Mouse (Mus musculus) intestine, embryonic 15.5 days (tissue): ENCODE results near the gene Rbms3. TPM values are rescaled to one million over a fixed set of nuclear protein-coding genes. Genes with fewer than 3 reads are reported as not detected.

Experiments used
- ATAC-seq: fragments of 200-750 bp; cut with Nextera tagmentation; 2 replicates; pipeline ENCODE4 v1.8.0; 2017; ENCODE audit warnings: moderate TSS enrichment, moderate library complexity
- H3K27ac ChIP-seq: fragments of 300-500 bp; sonication (generic); 2 replicates; pipeline ENCODE4 v1.5.1; 2015; ENCODE audit warnings: mild to moderate bottlenecking, inconsistent platforms
- H3K27me3 ChIP-seq: fragments of 300-500 bp; sonication (generic); replicated peaks from 2 replicates; pipeline ENCODE4 v1.6.1; 2015; ENCODE audit warnings: inconsistent platforms
- H3K36me3 ChIP-seq: fragments of 300-500 bp; sonication (generic); 2 replicates; pipeline ENCODE4 v1.6.1; 2015; ENCODE audit warnings: inconsistent platforms
- H3K4me1 ChIP-seq: fragments of 300-500 bp; sonication (generic); replicated peaks from 2 replicates; pipeline ENCODE4 v1.6.1; 2015; ENCODE audit warnings: inconsistent platforms
- H3K4me2 ChIP-seq: fragments of 300-500 bp; sonication (generic); replicated peaks from 2 replicates; pipeline ENCODE4 v1.6.1; 2015; ENCODE audit warnings: mild to moderate bottlenecking, inconsistent platforms
- H3K4me3 ChIP-seq: fragments of 300-500 bp; sonication (generic); replicated peaks from 2 replicates; pipeline ENCODE4 v1.5.1; 2015; ENCODE audit warnings: inconsistent platforms
- H3K9ac ChIP-seq: fragments of 300-500 bp; sonication (generic); 2 replicates; pipeline ENCODE4 v1.6.1; 2015; ENCODE audit warnings: inconsistent platforms
- H3K9me3 ChIP-seq: fragments of 300-500 bp; sonication (generic); 2 replicates; pipeline ENCODE4 v1.6.1; 2016; ENCODE audit warnings: inconsistent platforms
- WGBS: fragments of 180-500 bp; shearing (Covaris S2); methylation state at CpG from one replicate; pipeline ENCODE4 v1.1.7; 2015; 5-methylcytosine and 5-hydroxymethylcytosine counted together
- polyA plus RNA-seq: library from polyadenylated mRNA; unstranded; fragments of >200 nt; fragmentation: Nextera tagmentation; extraction: Ambion mirVana; gene quantifications from 2 replicates; pipeline ENCODE4 v1.2.1, GENCODE M21; 2015

The Rbms3 gene
- polyA plus RNA-seq, 1 experiment from 2014 or later, result 53.0 TPM

DNA sequence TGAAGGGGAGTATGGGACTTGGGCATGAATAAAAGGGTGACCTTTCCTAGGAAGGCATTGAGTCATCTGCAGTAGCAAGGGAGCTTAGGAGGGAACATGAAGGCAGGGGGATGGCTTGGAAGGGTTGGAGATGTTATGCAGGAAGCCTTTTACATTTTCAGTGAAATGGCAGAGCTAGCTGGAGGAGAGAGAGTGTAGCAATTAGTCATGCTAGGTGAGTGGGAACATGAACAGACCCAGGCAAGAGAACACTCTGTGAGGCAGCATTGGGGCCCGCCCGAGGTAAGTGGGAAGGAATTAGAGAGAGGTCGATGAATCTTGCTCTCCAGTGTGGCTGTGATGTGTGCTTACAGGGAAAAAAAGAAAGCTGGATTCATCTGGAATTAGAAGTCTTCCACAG lies 477.8 kb downstream of the Rbms3 start:
- Histone ChIP-seq H3K36me3 (no peaks in the 10 kb centered on the region), H3K9ac (no peak overlapping the region), H3K4me1 (peaks cover 9% of the 10 kb centered on the region; the same call in 1 of the 2 replicates), H3K27ac (no peak overlapping the region), H3K27me3 (no peaks in the 10 kb centered on the region), H3K4me2 (no peak overlapping the region), H3K9me3 (no peaks in the 10 kb centered on the region), H3K4me3 (no peak overlapping the region)
- ATAC-seq, result no peak
- WGBS, result 76% methylated on average over 3 of the region's 3 CpGs

DNA sequence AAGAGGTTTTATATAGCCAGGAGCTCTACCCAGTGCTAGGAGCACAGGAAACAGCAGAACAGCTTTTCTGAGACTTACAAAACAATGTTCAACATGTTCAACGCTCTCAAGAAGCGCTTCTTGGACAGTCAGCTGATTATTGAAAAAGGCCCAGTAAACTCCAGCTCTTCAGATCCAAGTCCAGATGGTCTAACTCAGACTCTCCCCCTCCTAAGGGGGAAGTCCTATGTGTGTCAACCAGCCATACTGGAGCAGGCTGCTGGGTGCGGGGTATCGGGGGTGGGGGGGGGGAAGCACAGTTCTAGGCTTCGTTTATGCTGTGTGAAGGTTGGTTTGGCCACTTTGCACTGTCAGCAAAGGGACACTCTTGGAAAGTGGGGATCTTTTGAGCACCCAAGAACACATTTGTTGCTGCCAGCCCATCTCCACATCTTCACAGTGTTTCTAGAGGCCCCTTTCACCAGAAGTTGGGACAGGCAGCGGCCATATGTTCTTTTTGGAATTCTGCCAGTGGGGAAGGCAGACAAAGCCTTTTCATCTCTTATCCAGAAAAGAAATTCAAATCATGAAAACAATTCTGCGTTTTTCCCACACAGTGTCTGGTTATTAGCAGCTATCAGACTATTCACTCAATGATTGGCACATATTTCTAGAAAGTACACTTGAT lies 485.5 kb downstream of the Rbms3 start:
- Histone ChIP-seq H3K9ac (no peak overlapping the region), H3K27me3 (no peaks in the 10 kb centered on the region), H3K4me3 (no peak overlapping the region), H3K36me3 (no peaks in the 10 kb centered on the region), H3K4me1 (0 out of 2 replicates have a peak, but pooled peaks cover 2% of the 10 kb centered on the region), H3K9me3 (no peaks in the 10 kb centered on the region), H3K27ac (0 out of 2 replicates have a peak overlapping the region, but pooled peaks have one; percentile 66), H3K4me2 (no peak overlapping the region)
- ATAC-seq, result peak; percentile 76
- WGBS, result 46% methylated on average over 7 of the region's 7 CpGs

DNA sequence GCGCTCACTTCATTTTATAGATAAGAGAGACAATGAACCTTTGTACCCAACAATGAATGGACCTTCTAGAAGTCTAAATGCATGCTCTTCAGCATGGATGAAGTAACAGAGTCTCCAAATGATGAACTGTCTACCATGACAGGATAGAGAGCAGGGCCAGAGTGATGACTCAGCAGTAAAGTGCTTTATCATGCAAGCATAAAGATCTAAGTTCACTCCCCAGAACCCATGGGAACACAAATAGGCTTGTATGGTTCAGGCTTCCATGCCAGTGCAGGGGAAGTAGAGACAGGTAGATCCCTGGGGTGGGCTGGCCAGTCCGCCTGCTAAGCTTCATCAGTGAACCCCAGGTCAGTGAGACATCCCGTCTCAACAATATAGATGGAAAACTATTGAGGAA lies 489.7 kb downstream of the Rbms3 start:
- no peaks in the 10 kb centered on the region for H3K9me3 ChIP-seq

GRCm38 (mm10) chr9:117136410-117136809 lies 493.3 kb downstream of the Rbms3 start:
- 72% methylated on average over 5 of the region's 5 CpGs for WGBS
- Histone ChIP-seq H3K9ac (no peak overlapping the region), H3K36me3 (no peaks in the 10 kb centered on the region), H3K4me3 (no peak overlapping the region), H3K27ac (no peak overlapping the region), H3K4me2 (no peak overlapping the region), H3K9me3 (no peaks in the 10 kb centered on the region), H3K4me1 (peaks cover 3% of the 10 kb centered on the region; the same call in 1 of the 2 replicates), H3K27me3 (no peaks in the 10 kb centered on the region)
- no peak for ATAC-seq

More for the DNA sequence above, 489.7 kb downstream of the Rbms3 start:
- no peak for ATAC-seq
- Histone ChIP-seq H3K4me1 (peaks cover 5% of the 10 kb centered on the region; the same call in 1 of the 2 replicates), H3K27ac (no peak overlapping the region), H3K4me2 (no peak overlapping the region), H3K36me3 (no peaks in the 10 kb centered on the region), H3K4me3 (no peak overlapping the region), H3K9ac (no peak overlapping the region), H3K27me3 (no peaks in the 10 kb centered on the region)
- WGBS, result 90% methylated on average over 3 of the region's 3 CpGs

DNA sequence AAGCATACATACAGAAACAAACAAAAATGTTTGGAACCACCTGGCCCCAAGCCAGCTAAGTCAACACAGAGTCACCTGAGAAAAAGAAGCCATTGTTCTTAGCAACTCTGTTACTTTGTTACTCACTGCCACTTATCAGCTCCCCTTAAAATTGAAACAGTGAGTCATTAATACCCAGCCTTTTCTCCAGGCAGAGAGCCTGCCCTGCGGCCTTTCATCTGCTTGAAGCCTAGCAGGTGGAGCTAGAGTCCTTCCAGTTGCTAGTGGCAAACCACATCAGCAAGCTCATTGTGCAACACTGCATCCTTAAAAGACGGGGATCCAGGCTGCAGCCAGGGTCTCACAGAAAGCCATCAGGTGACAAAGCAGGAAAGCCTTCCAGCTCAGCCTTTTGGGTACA lies 495.7 kb downstream of the Rbms3 start:
- Histone ChIP-seq H3K4me2 (no peak overlapping the region), H3K36me3 (no peaks in the 10 kb centered on the region), H3K27ac (no peak overlapping the region), H3K4me3 (no peak overlapping the region), H3K9ac (no peak overlapping the region), H3K4me1 (peaks cover 3% of the 10 kb centered on the region; the same call in 1 of the 2 replicates), H3K9me3 (no peaks in the 10 kb centered on the region), H3K27me3 (no peaks in the 10 kb centered on the region)
- peak; percentile 94 for ATAC-seq
- WGBS, result 37% methylated on average over 2 of the region's 2 CpGs

GRCm38 (mm10) chr9:117126816-117127215 lies 502.9 kb downstream of the Rbms3 start:
- WGBS, result 51% methylated on average over 8 of the region's 8 CpGs

DNA sequence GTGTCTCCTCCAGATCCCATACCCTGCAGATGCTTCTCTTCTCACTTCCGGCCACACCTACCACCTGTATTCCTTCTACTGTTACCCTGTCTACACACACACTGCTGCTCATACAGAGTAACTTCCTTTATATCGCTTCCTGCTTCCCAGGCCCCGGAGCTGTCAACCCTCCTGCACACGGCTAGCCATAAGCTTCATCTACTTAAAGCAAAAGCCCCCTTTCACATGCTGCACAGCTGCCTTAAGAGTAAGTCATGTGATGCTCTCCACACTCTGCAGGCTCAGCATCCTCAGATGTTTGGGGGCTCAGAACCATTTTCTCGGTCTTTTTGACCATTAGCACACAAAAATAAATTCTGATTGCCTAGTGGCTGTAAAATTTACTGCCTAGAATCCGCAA lies 503.9 kb downstream of the Rbms3 start:
- Histone ChIP-seq H3K36me3 (no peaks in the 10 kb centered on the region), H3K4me3 (no peak overlapping the region), H3K27ac (no peak overlapping the region), H3K27me3 (no peaks in the 10 kb centered on the region), H3K9me3 (no peaks in the 10 kb centered on the region), H3K4me2 (no peak overlapping the region), H3K9ac (no peak overlapping the region), H3K4me1 (peaks cover 12% of the 10 kb centered on the region)
- ATAC-seq, result no peak
- WGBS, result 58% methylated on average over 6 of the region's 6 CpGs

More at GRCm38 (mm10) chr9:117126816-117127215, 502.9 kb downstream of the Rbms3 start:
- H3K4me1 ChIP-seq, result peaks cover 12% of the 10 kb centered on the region
- no peak overlapping the region for H3K27ac ChIP-seq
- no peaks in the 10 kb centered on the region for H3K27me3 ChIP-seq
- no peaks in the 10 kb centered on the region for H3K36me3 ChIP-seq
- no peak overlapping the region for H3K4me3 ChIP-seq
- ATAC-seq, result 0 out of 2 replicates have a peak, but pooled peaks have one; percentile 28
- no peaks in the 10 kb centered on the region for H3K9me3 ChIP-seq
- H3K9ac ChIP-seq, result no peak overlapping the region
- H3K4me2 ChIP-seq, result no peak overlapping the region

- H3K27me3 ChIP-seq, result no peaks in the 10 kb centered on the region
- no peaks in the 10 kb centered on the region for H3K36me3 ChIP-seq
- no peak overlapping the region for H3K9ac ChIP-seq
- no peaks in the 10 kb centered on the region for H3K9me3 ChIP-seq
- peaks cover 2% of the 10 kb centered on the region for H3K4me1 ChIP-seq
- peak; percentile 67; the same call in 1 of the 2 replicates for ATAC-seq
- no peak overlapping the region for H3K4me3 ChIP-seq
- WGBS, result 65% methylated on average over 6 of the region's 6 CpGs
- H3K4me2 ChIP-seq, result no peak overlapping the region
- H3K27ac ChIP-seq, result no peak overlapping the region
Observed at GRCm38 (mm10) chr9:117121572-117121971, 508.1 kb downstream of the Rbms3 start.

DNA sequence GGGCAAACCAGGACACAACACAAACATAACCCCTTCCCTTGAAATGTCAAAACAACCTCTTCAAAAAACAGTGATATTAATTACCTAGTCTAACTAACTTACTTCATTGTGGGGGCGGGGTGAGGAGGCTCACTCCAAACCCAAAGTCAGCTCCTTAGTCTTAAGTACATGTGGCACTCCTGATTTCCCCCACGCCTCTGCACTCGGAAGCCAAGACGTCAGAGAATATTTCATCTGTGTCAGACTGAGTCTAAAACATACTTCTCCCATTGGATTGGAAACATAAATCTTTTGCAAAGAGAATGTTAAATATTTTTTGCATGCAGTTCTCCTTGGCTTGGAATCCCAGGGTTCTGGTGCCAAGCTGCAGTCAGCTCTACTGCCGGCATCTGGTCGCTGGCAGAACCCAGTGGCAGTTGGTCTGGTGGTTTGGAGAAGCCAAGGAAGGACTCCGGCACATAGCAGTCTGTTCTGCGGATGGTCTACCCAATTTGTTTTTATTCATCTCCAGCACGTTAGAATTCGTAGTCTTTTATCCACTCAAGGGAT lies 512.5 kb downstream of the Rbms3 start:
- no peaks in the 10 kb centered on the region; the same call in 1 of the 2 replicates for H3K4me1 ChIP-seq
- H3K9me3 ChIP-seq, result no peaks in the 10 kb centered on the region
- no peak overlapping the region for H3K9ac ChIP-seq
- H3K4me2 ChIP-seq, result no peak overlapping the region
- no peak for ATAC-seq
- no peak overlapping the region for H3K4me3 ChIP-seq
- H3K27ac ChIP-seq, result no peak overlapping the region
- H3K36me3 ChIP-seq, result no peaks in the 10 kb centered on the region
- 68% methylated on average over 10 of the region's 10 CpGs for WGBS
- no peaks in the 10 kb centered on the region for H3K27me3 ChIP-seq

- Histone ChIP-seq H3K4me2 (no peak overlapping the region), H3K36me3 (no peaks in the 10 kb centered on the region), H3K4me1 (no peaks in the 10 kb centered on the region; the same call in 1 of the 2 replicates), H3K9ac (no peak overlapping the region), H3K4me3 (no peak overlapping the region), H3K27ac (no peak overlapping the region), H3K27me3 (no peaks in the 10 kb centered on the region), H3K9me3 (no peaks in the 10 kb centered on the region)
- WGBS, result 65% methylated on average over 2 of the region's 2 CpGs
- no peak for ATAC-seq
Observed at GRCm38 (mm10) chr9:117115609-117116008, 514.1 kb downstream of the Rbms3 start.

DNA sequence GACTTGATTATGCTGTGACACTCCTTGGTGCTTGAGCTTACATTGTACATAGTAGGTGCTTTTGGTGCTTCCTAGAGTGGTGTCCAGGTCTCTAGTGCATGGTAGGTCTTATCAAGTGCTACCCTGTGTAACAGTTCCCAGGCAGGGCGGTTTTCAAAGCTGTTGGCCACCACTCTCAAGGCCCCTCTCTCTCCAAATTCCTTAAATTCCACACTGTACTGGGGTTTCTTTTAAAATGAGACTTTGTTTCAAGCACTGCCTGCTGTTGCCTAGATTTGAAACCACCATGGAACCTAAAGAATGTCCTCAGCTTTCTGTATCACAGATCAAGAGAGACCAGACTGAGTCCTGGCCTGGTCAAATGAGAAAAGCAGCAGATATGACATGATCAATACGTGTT lies 516.1 kb downstream of the Rbms3 start:
- H3K27ac ChIP-seq, result no peak overlapping the region
- 40% methylated on average over 2 of the region's 2 CpGs for WGBS
- ATAC-seq, result no peak
- no peaks in the 10 kb centered on the region for H3K9me3 ChIP-seq
- no peak overlapping the region for H3K4me3 ChIP-seq
- H3K27me3 ChIP-seq, result no peaks in the 10 kb centered on the region
- H3K9ac ChIP-seq, result no peak overlapping the region
- no peaks in the 10 kb centered on the region for H3K36me3 ChIP-seq
- no peaks in the 10 kb centered on the region; the same call in 1 of the 2 replicates for H3K4me1 ChIP-seq
- no peak overlapping the region for H3K4me2 ChIP-seq

DNA sequence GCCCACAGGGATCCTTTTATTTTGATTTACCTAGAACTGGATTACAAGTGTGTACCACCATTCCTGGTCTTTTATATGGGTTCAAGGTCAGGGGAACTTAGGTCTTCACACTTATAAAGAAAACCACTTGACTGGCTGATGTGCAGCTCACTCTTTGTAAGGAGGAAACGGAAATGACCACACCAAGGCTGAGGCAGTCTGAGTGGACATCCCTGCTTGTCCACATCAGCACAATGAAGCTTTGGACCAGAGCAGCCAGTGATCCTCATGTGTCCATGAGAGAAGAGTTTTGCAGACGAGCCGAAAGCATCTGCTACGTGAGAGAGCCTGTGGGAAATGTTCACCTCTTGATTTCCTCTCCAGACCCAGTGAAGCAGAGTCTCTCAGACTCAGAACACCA lies 521.8 kb downstream of the Rbms3 start:
- no peak overlapping the region for H3K4me2 ChIP-seq
- no peak overlapping the region for H3K27ac ChIP-seq
- no peak overlapping the region for H3K9ac ChIP-seq
- 90% methylated on average over 4 of the region's 4 CpGs for WGBS
- no peak overlapping the region for H3K4me3 ChIP-seq
- ATAC-seq, result no peak
- H3K4me1 ChIP-seq, result no peaks in the 10 kb centered on the region
- H3K36me3 ChIP-seq, result no peaks in the 10 kb centered on the region
- no peaks in the 10 kb centered on the region for H3K9me3 ChIP-seq
- no peaks in the 10 kb centered on the region for H3K27me3 ChIP-seq
